Mouse (Mus musculus) c-Kit-positive CD71-positive TER-119-positive erythroid progenitor cells, embryonic 14.5 days (primary cell): ENCODE results near the gene Morn1.

Source experiments
- DNase-seq: peaks from one replicate; pipeline ENCODE4 v3.0.0-alpha.2; 2013; ENCODE audit warnings: low spot score

Morn1 gene

GRCm38 (mm10) chr4:155120038-155120437 is 33.7 kb downstream of the Morn1 start:
- no peak for DNase-seq

DNA sequence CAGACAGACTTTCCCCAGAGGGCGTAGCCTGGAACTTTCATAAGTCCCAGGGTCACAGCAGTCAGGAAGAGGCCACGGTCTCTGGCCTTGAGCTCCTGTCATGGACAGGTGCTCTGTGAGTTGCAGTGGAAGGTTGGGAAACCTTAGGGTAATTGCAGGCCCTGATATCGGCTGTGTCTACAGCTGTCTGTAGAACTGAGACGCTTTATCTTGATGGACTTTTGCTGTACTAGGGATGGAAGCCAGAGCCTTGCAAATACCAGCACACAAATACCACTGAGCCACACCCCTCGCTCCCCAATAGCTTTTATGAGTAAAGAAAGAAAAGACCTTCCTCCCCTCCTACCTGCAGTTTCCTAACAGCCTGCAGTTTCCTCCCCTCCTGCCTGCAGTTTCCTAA is 34.2 kb downstream of the Morn1 start:
- no peak for DNase-seq

DNA sequence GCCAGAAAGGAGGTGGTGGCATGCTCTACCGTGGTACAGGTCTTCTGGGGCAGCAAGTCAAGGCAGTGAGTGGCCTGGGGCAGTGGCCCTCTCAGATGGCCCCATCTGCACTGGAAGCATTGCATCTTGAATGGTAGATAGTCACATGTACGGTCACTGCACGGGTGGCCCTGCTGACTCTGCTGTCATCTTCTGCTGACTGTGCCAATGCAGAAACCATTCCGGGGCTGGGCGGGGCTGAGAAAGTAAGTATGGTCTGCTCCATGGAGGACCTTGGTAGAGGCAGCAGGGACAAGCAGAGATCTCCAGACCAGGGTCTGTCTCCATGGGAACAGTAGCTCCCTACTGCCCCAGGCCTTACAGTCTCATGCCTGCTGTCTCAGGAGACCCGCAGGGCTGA is 34.8 kb downstream of the Morn1 start:
- DNase-seq = no peak

DNA sequence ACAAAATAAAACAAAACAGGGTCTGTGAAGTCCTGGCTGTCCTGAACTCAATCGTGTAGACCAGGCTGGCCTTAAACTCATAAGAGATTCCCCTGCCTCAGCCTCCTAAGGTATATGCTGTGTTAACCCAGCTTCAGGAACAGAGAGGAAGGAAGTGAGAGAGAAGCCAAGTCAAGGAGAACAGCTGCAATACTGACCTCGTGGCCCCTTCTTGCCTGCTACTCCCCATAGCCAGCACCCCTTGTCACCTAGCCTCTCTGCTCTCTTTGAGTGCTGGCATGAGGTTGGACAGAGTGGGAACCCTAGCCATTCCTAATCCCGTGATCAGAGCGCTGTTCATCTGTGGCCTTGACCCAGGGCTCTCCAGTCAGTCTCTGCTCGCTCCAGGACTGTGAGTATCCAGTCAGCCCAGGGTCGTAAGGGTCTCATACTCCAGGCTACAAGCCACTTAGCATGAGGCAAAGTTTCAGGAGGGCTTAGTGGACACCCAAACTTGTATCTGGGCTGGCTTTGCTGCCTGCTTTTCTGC is 35.6 kb downstream of the Morn1 start:
- DNase-seq = no peak

- no peak for DNase-seq
Measured at GRCm38 (mm10) chr4:155122444-155123040, 36.2 kb downstream of the Morn1 start.

- no peak for DNase-seq
Measured at GRCm38 (mm10) chr4:155123868-155124534, 37.6 kb downstream of the Morn1 start.

- no peak for DNase-seq
Measured at GRCm38 (mm10) chr4:155125310-155125709, 38.9 kb downstream of the Morn1 start.

DNA sequence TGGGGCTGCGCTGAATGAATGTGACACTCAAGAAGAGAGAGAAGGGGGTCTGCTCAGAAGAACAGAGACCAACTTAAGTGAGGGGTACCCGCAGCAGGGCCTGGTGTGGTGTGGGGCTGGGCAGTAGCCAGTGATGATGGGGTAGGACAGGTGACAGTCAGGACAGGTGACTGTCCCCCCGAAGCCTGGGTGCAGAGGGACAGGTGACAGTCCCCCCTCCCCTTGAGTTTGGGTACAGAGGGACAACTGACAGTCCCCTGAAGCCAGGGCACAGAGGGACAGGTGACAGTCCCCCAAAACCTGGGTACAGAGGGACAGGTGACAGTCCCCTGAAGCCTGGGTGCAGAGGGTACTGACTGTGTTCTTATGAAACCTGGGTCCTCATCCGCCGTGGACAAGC is 39.8 kb downstream of the Morn1 start:
- no peak for DNase-seq

GRCm38 (mm10) chr4:155126602-155127372 is 40.4 kb downstream of the Morn1 start:
- no peak for DNase-seq

- DNase-seq = no peak
Measured at GRCm38 (mm10) chr4:155128411-155128810, 42.0 kb downstream of the Morn1 start.

DNA sequence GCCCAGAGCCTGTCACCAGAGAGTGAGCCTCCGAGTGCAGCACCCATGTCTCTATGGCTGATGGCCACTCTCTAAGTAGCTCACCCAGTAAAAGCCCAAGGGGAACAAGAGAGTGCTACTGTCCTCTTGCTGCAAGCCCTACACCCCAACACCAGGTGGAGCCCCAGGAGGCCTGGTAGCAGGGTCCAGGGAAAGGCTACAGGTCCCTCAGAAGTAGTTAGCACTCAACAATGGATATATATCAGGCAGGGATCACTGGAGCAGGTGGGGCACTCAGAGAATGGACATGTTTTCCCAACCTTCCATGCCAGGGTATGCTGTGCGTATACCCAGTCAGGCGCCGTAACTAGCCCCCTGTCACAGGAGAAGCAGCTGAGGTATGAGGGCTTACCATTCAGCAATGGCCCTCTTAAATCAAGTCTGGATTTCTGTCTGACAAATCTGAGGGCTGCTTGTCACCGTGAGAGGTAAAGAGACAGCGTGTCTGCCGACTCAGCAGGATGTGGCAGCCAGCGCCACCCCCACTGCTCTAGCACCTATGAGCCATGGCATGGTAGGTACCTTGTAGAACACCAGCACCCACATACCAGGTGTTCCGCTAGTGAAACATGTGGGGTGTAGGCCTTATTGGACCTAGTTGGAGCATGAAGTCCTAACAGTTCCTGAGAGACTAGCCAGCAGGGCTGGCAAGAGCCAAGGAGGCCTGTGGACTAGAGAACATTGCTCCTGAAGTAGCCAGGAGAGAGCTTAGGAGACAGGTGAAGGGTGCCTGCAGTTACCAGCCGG is 42.9 kb downstream of the Morn1 start:
- no peak for DNase-seq

GRCm38 (mm10) chr4:155129996-155130395 is 43.6 kb downstream of the Morn1 start:
- no peak for DNase-seq

- no peak for DNase-seq
Measured at GRCm38 (mm10) chr4:155130616-155131015, 44.2 kb downstream of the Morn1 start.

- no peak for DNase-seq
Measured at GRCm38 (mm10) chr4:155133188-155133587, 46.8 kb downstream of the Morn1 start.

GRCm38 (mm10) chr4:155133658-155134417 is 47.5 kb downstream of the Morn1 start:
- no peak for DNase-seq

- DNase-seq = no peak
Measured at GRCm38 (mm10) chr4:155134686-155135172, 48.4 kb downstream of the Morn1 start.

DNA sequence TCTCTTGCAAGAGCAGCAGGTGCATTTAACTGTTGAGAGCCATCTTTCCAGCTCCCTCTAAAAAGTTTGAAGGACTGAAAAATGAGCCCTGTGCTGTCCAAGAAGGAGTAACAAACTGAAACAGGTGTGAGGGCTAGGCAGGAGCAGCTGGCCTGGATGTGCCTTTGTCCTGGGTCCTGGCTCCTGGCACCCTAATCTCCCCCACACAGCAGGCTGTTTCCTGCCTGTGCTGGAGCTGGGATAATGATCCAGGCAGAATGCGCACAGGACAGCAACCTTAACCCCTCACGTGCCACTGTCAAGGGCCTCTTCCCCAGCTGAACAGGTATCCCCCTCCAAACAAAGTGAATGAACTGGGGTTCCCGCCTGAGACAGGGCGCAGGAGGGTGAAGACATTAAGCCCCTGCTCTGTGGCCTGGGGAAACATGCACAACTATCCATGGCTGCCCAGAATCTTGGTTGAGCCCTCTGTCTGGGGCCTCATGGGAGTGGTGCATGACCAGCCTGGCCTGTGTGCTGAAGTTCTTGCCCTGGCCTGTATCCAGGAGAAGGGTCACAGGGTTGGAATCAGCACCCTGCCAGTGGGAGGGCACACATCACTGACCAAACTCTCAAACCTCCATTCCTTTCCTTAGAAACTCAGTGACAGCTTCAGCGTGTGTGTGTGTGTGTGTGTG is 49.7 kb downstream of the Morn1 start:
- DNase-seq = no peak

GRCm38 (mm10) chr4:155137891-155138290 is 51.5 kb downstream of the Morn1 start:
- no peak for DNase-seq

- DNase-seq = no peak
Measured at GRCm38 (mm10) chr4:155138451-155138850, 52.1 kb downstream of the Morn1 start.

GRCm38 (mm10) chr4:155139281-155140045 is 53.1 kb downstream of the Morn1 start:
- DNase-seq = no peak
